Mouse (Mus musculus): ENCODE measurements at regions not wholly inside any gene's neighbourhood (a gene's known extent, or its start where the extent isn't known, plus 50 kb on each side); places are given as distances from the start of the nearest gene placed in this dataset.
A peak's percentile ranks its signal among the peaks of the same experiment; 100 is the strongest.

- DNase-seq (ENCODE audit: low spot score), result no peak
- no peaks in the 10 kb centered on the region for H3K27me3 ChIP-seq (ENCODE audit: low read depth, poor library complexity, severe bottlenecking)
- no peaks in the 10 kb centered on the region for H3K9me3 ChIP-seq (replicated peaks)
- 83% methylated on average over 6 of the region's 6 CpGs for whole genome bisulfite sequencing
- H3K4me1 ChIP-seq, result peaks cover 7% of the 10 kb centered on the region
- no peaks in the 10 kb centered on the region for H3K36me3 ChIP-seq
- no peak overlapping the region for H3K4me3 ChIP-seq
- H3K27ac ChIP-seq (replicated peaks), result no peak overlapping the region
These were observed 374.5 kb upstream of the Fam241a start for GRCm38 (mm10) chr3:128270576-128270975.

- H3K27me3 ChIP-seq (ENCODE audit: low read depth, poor library complexity, severe bottlenecking), result no peaks in the 10 kb centered on the region
- H3K27ac ChIP-seq (replicated peaks), result no peak overlapping the region
- DNase-seq (ENCODE audit: low spot score), result no peak
- no peaks in the 10 kb centered on the region for H3K4me1 ChIP-seq
- WGBS, result 87% methylated on average over 2 of the region's 2 CpGs
- no peaks in the 10 kb centered on the region for H3K36me3 ChIP-seq
- no peak overlapping the region for H3K4me3 ChIP-seq
- H3K9me3 ChIP-seq (replicated peaks), result no peaks in the 10 kb centered on the region
These were observed 365.1 kb upstream of the Fam241a start for GRCm38 (mm10) chr3:128261208-128261607.

- no peaks in the 10 kb centered on the region for H3K36me3 ChIP-seq
- H3K27ac ChIP-seq (replicated peaks), result no peak overlapping the region
- 0 out of 2 replicates have a peak, but pooled peaks cover 3% of the 10 kb centered on the region for H3K9me3 ChIP-seq (replicated peaks)
- no peaks in the 10 kb centered on the region for H3K4me1 ChIP-seq
- WGBS, result 69% methylated on average over 2 of the region's 2 CpGs
- DNase-seq (ENCODE audit: low spot score), result no peak
- H3K27me3 ChIP-seq (ENCODE audit: low read depth, poor library complexity, severe bottlenecking), result no peaks in the 10 kb centered on the region
- no peak overlapping the region for H3K4me3 ChIP-seq
These were observed 351.7 kb upstream of the Fam241a start for GRCm38 (mm10) chr3:128247816-128248215.

GRCm38 (mm10) chr3:128239813-128240421, 343.8 kb upstream of the Fam241a start:
- H3K4me3 ChIP-seq, result no peak overlapping the region
- H3K4me1 ChIP-seq, result no peaks in the 10 kb centered on the region
- no peaks in the 10 kb centered on the region for H3K9me3 ChIP-seq (replicated peaks)
- no peak for DNase-seq (ENCODE audit: low spot score)
- WGBS, result 86% methylated on average over 7 of the region's 7 CpGs
- no peaks in the 10 kb centered on the region for H3K36me3 ChIP-seq
- H3K27ac ChIP-seq (replicated peaks), result no peak overlapping the region
- no peaks in the 10 kb centered on the region for H3K27me3 ChIP-seq (ENCODE audit: low read depth, poor library complexity, severe bottlenecking)

GRCm38 (mm10) chr3:128230390-128230789, 334.3 kb upstream of the Fam241a start:
- Histone ChIP-seq H3K27me3 (ENCODE audit: low read depth, poor library complexity, severe bottlenecking) (no peaks in the 10 kb centered on the region), H3K27ac (replicated peaks) (no peak overlapping the region), H3K36me3 (no peaks in the 10 kb centered on the region), H3K4me3 (no peak overlapping the region), H3K4me1 (peaks cover 6% of the 10 kb centered on the region; the same call in 1 of the 2 replicates), H3K9me3 (replicated peaks) (no peaks in the 10 kb centered on the region)
- no peak for DNase-seq (ENCODE audit: low spot score)
- WGBS, result 83% methylated on average over 5 of the region's 5 CpGs

GRCm38 (mm10) chr3:128226930-128227585, 330.9 kb upstream of the Fam241a start:
- DNase-seq (ENCODE audit: low spot score), result no peak
- 81% methylated on average over 6 of the region's 6 CpGs for WGBS
- H3K4me3 ChIP-seq, result no peak overlapping the region
- no peak overlapping the region for H3K27ac ChIP-seq (replicated peaks)
- H3K4me1 ChIP-seq, result peaks cover 14% of the 10 kb centered on the region
- no peaks in the 10 kb centered on the region for H3K9me3 ChIP-seq (replicated peaks)
- no peaks in the 10 kb centered on the region for H3K36me3 ChIP-seq
- H3K27me3 ChIP-seq (ENCODE audit: low read depth, poor library complexity, severe bottlenecking), result peaks cover 4% of the 10 kb centered on the region; the same call in 1 of the 2 replicates

GRCm38 (mm10) chr3:128226503-128226902, 330.4 kb upstream of the Fam241a start:
- WGBS, result 92% methylated on average over 6 of the region's 6 CpGs
- Histone ChIP-seq H3K27ac (replicated peaks) (no peak overlapping the region), H3K27me3 (ENCODE audit: low read depth, poor library complexity, severe bottlenecking) (peaks cover 4% of the 10 kb centered on the region; the same call in 1 of the 2 replicates), H3K36me3 (no peaks in the 10 kb centered on the region), H3K4me1 (peaks cover 19% of the 10 kb centered on the region), H3K9me3 (replicated peaks) (no peaks in the 10 kb centered on the region), H3K4me3 (no peak overlapping the region)
- DNase-seq (ENCODE audit: low spot score), result no peak

- Histone ChIP-seq H3K36me3 (no peaks in the 10 kb centered on the region), H3K9me3 (replicated peaks) (no peaks in the 10 kb centered on the region), H3K4me3 (no peak overlapping the region), H3K27me3 (ENCODE audit: low read depth, poor library complexity, severe bottlenecking) (peaks cover 4% of the 10 kb centered on the region; the same call in 1 of the 2 replicates), H3K4me1 (peaks cover 26% of the 10 kb centered on the region), H3K27ac (replicated peaks) (no peak overlapping the region; the same call in 1 of the 2 replicates)
- peak; percentile 58 for DNase-seq (ENCODE audit: low spot score)
- WGBS, result 17% methylated on average over 12 of the region's 12 CpGs
These were observed 326.2 kb upstream of the Fam241a start for GRCm38 (mm10) chr3:128222344-128222743.

- H3K4me3 ChIP-seq, result no peak overlapping the region
- peak; percentile 39 for DNase-seq (ENCODE audit: low spot score)
- no peak overlapping the region for H3K27ac ChIP-seq (replicated peaks)
- H3K4me1 ChIP-seq, result peaks cover 23% of the 10 kb centered on the region
- WGBS, result 14% methylated on average over 2 of the region's 2 CpGs
- H3K9me3 ChIP-seq (replicated peaks), result no peaks in the 10 kb centered on the region
- H3K27me3 ChIP-seq (ENCODE audit: low read depth, poor library complexity, severe bottlenecking), result peaks cover 4% of the 10 kb centered on the region; the same call in 1 of the 2 replicates
- no peaks in the 10 kb centered on the region for H3K36me3 ChIP-seq
These were observed 325.5 kb upstream of the Fam241a start for GRCm38 (mm10) chr3:128221625-128222024.

- H3K36me3 ChIP-seq, result no peaks in the 10 kb centered on the region
- no peak overlapping the region for H3K4me3 ChIP-seq
- no peak overlapping the region for H3K27ac ChIP-seq (replicated peaks)
- DNase-seq (ENCODE audit: low spot score), result peak; percentile 34
- no peaks in the 10 kb centered on the region for H3K9me3 ChIP-seq (replicated peaks)
- 64% methylated on average over 8 of the region's 8 CpGs for WGBS
- peaks cover 23% of the 10 kb centered on the region for H3K4me1 ChIP-seq
- H3K27me3 ChIP-seq (ENCODE audit: low read depth, poor library complexity, severe bottlenecking), result peaks cover 4% of the 10 kb centered on the region; the same call in 1 of the 2 replicates
These were observed 324.8 kb upstream of the Fam241a start for GRCm38 (mm10) chr3:128220776-128221550.

- Histone ChIP-seq H3K4me3 (no peak overlapping the region), H3K27me3 (ENCODE audit: low read depth, poor library complexity, severe bottlenecking) (no peaks in the 10 kb centered on the region), H3K4me1 (peaks cover 23% of the 10 kb centered on the region), H3K9me3 (replicated peaks) (no peaks in the 10 kb centered on the region), H3K36me3 (no peaks in the 10 kb centered on the region), H3K27ac (replicated peaks) (no peak overlapping the region)
- WGBS, result 86% methylated on average over 5 of the region's 5 CpGs
- no peak for DNase-seq (ENCODE audit: low spot score)
These were observed 321.8 kb upstream of the Fam241a start for GRCm38 (mm10) chr3:128217765-128218415.

GRCm38 (mm10) chr3:128212256-128212655, 316.1 kb upstream of the Fam241a start:
- Histone ChIP-seq H3K4me3 (no peak overlapping the region), H3K27me3 (ENCODE audit: low read depth, poor library complexity, severe bottlenecking) (no peaks in the 10 kb centered on the region), H3K36me3 (no peaks in the 10 kb centered on the region), H3K9me3 (replicated peaks) (no peaks in the 10 kb centered on the region), H3K4me1 (no peaks in the 10 kb centered on the region), H3K27ac (replicated peaks) (no peak overlapping the region)
- WGBS, result 84% methylated on average over 3 of the region's 3 CpGs
- no peak for DNase-seq (ENCODE audit: low spot score)

Data from midbrain, embryonic 10.5 days (tissue).